Mouse (Mus musculus): ENCODE results near the gene Trmt13. TPM values are rescaled to one million over a fixed set of nuclear protein-coding genes. Genes with fewer than 3 reads are reported as not detected.

The Trmt13 gene
- total and polyA plus RNA-seq, 2 experiments = 3.0 to 6.4 TPM

DNA sequence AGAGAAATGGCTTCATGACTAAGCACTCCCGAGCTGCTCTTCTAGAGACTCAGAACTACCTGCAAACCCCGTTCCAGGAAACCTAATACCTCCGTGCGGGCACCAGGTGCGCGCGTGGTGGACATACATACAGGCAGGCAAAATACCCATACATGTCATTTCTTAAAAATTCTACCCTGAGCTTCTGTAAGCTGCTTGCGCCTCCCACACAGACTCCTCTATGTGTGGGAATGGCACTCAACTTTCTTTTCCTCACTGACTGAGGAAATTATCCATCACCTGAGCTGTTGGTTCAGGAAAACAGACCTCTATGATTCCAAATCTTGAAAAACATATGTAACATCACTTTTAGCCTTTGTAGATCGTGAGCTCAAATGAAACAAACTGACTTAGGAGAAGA, 36.3 kb upstream of the Trmt13 start:
- 96% methylated on average over 9 of the region's 9 CpGs for WGBS
- H3K79me2 ChIP-seq (ENCODE audit: control insufficient read depth, insufficient read depth, low read length) = peaks cover 19% of the 10 kb centered on the region
- TF ChIP-seq CTCF (IDR thresholded peaks at IDR 0.05; ENCODE audit: low read depth, low read length) (no peak), POLR2A (IDR thresholded peaks at IDR 0.05; ENCODE audit: extremely low read depth, insufficient read depth, low read length) (no peak)

GRCm38 (mm10) chr3:116648805-116649204, 34.4 kb upstream of the Trmt13 start:
- DNase-seq (ENCODE audit: extremely low read depth, low read depth, low spot score) = no peak
- Histone ChIP-seq H3K4me1 (ENCODE audit: control insufficient read depth, insufficient read depth, low read length) (no peaks in the 10 kb centered on the region; the same call in 1 of the 2 replicates), H3K9ac (ENCODE audit: low read depth, low read length) (no peak overlapping the region), H3K27ac (replicated peaks; ENCODE audit: insufficient read depth, low read depth, low read length) (no peak overlapping the region), H3K36me3 (ENCODE audit: control insufficient read depth, insufficient read depth, low read length) (peaks cover 38% of the 10 kb centered on the region), H3K27me3 (ENCODE audit: control insufficient read depth, insufficient read depth, low read length) (no peaks in the 10 kb centered on the region), H3K4me3 (ENCODE audit: insufficient read depth, low read depth, low read length) (no peak overlapping the region), H3K79me2 (ENCODE audit: control insufficient read depth, insufficient read depth, low read length) (peaks cover 15% of the 10 kb centered on the region)
- TF ChIP-seq POLR2A (IDR thresholded peaks at IDR 0.05; ENCODE audit: extremely low read depth, insufficient read depth, low read length) = no peak
- TF ChIP-seq CTCF (IDR thresholded peaks at IDR 0.05; ENCODE audit: low read depth, low read length) = no peak
- WGBS = 87% methylated on average over 7 of the region's 7 CpGs

More for the DNA sequence above, 36.3 kb upstream of the Trmt13 start:
- H3K27me3 ChIP-seq (ENCODE audit: control insufficient read depth, insufficient read depth, low read length) = no peaks in the 10 kb centered on the region
- DNase-seq (ENCODE audit: extremely low read depth, low read depth, low spot score) = no peak
- no peaks in the 10 kb centered on the region; the same call in 1 of the 2 replicates for H3K4me1 ChIP-seq (ENCODE audit: control insufficient read depth, insufficient read depth, low read length)
- H3K4me3 ChIP-seq (ENCODE audit: insufficient read depth, low read depth, low read length) = no peak overlapping the region
- peaks cover 28% of the 10 kb centered on the region for H3K36me3 ChIP-seq (ENCODE audit: control insufficient read depth, insufficient read depth, low read length)
- no peak overlapping the region for H3K9ac ChIP-seq (ENCODE audit: low read depth, low read length)
- no peak overlapping the region for H3K27ac ChIP-seq (replicated peaks; ENCODE audit: insufficient read depth, low read depth, low read length)

- WGBS = 93% methylated on average over 1 of the region's 1 CpGs
Observed at GRCm38 (mm10) chr3:116646387-116646786, 32.0 kb upstream of the Trmt13 start.

DNA sequence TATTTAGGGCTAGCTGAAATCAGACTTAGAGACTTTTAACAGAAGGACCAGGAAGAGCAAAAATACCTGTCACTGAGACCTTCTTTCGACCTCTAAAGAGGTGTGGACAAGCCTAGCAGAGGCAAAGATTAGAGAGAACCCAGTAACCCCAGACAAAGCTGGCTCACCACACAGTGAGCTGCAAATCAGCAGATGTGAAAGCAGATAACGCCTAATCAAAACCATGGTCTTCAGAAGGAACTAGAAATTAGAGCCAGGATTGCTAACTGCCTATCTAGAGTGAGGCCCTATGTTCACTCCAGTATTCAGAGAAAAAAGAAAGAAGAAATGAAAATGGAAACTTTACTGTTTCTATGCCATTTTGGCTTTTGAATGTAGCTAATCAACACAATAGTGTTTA, 28.0 kb upstream of the Trmt13 start:
- no peak overlapping the region for H3K9ac ChIP-seq (ENCODE audit: low read depth, low read length)
- no peaks in the 10 kb centered on the region for H3K79me2 ChIP-seq (ENCODE audit: control insufficient read depth, insufficient read depth, low read length)
- no peak overlapping the region for H3K27ac ChIP-seq (replicated peaks; ENCODE audit: insufficient read depth, low read depth, low read length)
- TF ChIP-seq CTCF (IDR thresholded peaks at IDR 0.05; ENCODE audit: low read depth, low read length) = no peak
- no peak for TF ChIP-seq POLR2A (IDR thresholded peaks at IDR 0.05; ENCODE audit: extremely low read depth, insufficient read depth, low read length)
- 90% methylated on average over 2 of the region's 2 CpGs for WGBS
- no peaks in the 10 kb centered on the region for H3K27me3 ChIP-seq (ENCODE audit: control insufficient read depth, insufficient read depth, low read length)
- H3K36me3 ChIP-seq (ENCODE audit: control insufficient read depth, insufficient read depth, low read length) = peaks cover 68% of the 10 kb centered on the region
- no peak for DNase-seq (ENCODE audit: extremely low read depth, low read depth, low spot score)
- H3K4me3 ChIP-seq (ENCODE audit: insufficient read depth, low read depth, low read length) = no peak overlapping the region
- H3K4me1 ChIP-seq (ENCODE audit: control insufficient read depth, insufficient read depth, low read length) = no peaks in the 10 kb centered on the region

More at GRCm38 (mm10) chr3:116646387-116646786, 32.0 kb upstream of the Trmt13 start:
- H3K9ac ChIP-seq (ENCODE audit: low read depth, low read length) = no peak overlapping the region
- peaks cover 3% of the 10 kb centered on the region; the same call in 1 of the 2 replicates for H3K79me2 ChIP-seq (ENCODE audit: control insufficient read depth, insufficient read depth, low read length)
- H3K27me3 ChIP-seq (ENCODE audit: control insufficient read depth, insufficient read depth, low read length) = no peaks in the 10 kb centered on the region
- no peak overlapping the region for H3K27ac ChIP-seq (replicated peaks; ENCODE audit: insufficient read depth, low read depth, low read length)
- no peak for TF ChIP-seq POLR2A (IDR thresholded peaks at IDR 0.05; ENCODE audit: extremely low read depth, insufficient read depth, low read length)
- no peak for TF ChIP-seq CTCF (IDR thresholded peaks at IDR 0.05; ENCODE audit: low read depth, low read length)
- peaks cover 54% of the 10 kb centered on the region for H3K36me3 ChIP-seq (ENCODE audit: control insufficient read depth, insufficient read depth, low read length)
- no peak for DNase-seq (ENCODE audit: extremely low read depth, low read depth, low spot score)
- H3K4me1 ChIP-seq (ENCODE audit: control insufficient read depth, insufficient read depth, low read length) = no peaks in the 10 kb centered on the region
- H3K4me3 ChIP-seq (ENCODE audit: insufficient read depth, low read depth, low read length) = no peak overlapping the region

DNA sequence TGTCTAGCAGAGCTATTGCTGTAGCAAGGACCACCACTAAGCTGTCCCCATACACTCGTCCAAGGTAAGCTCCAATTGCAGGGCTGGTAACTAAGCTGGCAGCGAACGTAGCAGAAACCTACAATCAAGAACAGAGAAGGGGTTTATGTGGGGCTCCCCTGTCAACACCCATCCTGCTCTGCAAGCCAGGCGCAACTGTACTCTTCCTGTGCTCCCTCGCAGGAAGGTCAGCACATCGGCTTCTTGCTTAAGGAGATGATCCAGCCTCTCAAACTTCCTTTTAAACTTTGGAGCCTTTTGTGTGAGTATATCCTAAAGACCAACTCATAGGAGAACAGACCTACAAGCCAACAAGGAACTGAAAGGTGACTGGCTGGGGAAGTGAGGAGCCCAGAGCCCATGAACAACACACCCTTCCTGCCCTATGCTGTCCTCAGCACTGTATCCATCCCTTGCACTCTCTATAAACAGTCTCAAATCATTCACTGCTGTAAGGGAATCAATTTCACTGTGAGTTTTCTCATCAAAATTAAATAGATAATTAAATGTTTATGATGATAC, 27.5 kb upstream of the Trmt13 start:
- H3K9ac ChIP-seq (ENCODE audit: low read depth, low read length) = no peak overlapping the region
- TF ChIP-seq POLR2A (IDR thresholded peaks at IDR 0.05; ENCODE audit: extremely low read depth, insufficient read depth, low read length) = no peak
- no peaks in the 10 kb centered on the region for H3K27me3 ChIP-seq (ENCODE audit: control insufficient read depth, insufficient read depth, low read length)
- H3K4me3 ChIP-seq (ENCODE audit: insufficient read depth, low read depth, low read length) = no peak overlapping the region
- DNase-seq (ENCODE audit: extremely low read depth, low read depth, low spot score) = no peak
- WGBS = 79% methylated on average over 6 of the region's 6 CpGs
- H3K36me3 ChIP-seq (ENCODE audit: control insufficient read depth, insufficient read depth, low read length) = peaks cover 68% of the 10 kb centered on the region
- no peaks in the 10 kb centered on the region for H3K79me2 ChIP-seq (ENCODE audit: control insufficient read depth, insufficient read depth, low read length)
- H3K27ac ChIP-seq (replicated peaks; ENCODE audit: insufficient read depth, low read depth, low read length) = no peak overlapping the region; the same call in 1 of the 2 replicates
- H3K4me1 ChIP-seq (ENCODE audit: control insufficient read depth, insufficient read depth, low read length) = no peaks in the 10 kb centered on the region

DNA sequence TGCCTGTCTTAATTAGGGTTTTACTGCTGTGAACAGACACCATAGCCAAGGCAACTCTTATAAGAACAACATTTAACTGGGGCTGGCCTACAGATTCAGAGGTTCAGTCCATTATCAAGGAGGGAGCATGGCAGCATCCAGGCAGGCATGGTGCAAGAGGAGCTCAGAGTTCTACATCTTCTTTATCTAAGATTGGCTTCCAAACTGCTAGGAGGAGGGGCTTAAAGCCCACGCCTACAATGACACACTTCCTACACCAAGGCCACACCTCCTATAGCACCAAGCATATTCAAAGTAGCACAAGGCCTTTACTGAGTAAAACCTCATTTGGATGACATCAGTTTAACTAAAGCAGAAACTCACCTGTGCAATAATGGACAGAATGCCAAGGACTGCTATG, 25.6 kb upstream of the Trmt13 start:
- H3K27me3 ChIP-seq (ENCODE audit: control insufficient read depth, insufficient read depth, low read length) = no peaks in the 10 kb centered on the region
- H3K79me2 ChIP-seq (ENCODE audit: control insufficient read depth, insufficient read depth, low read length) = no peaks in the 10 kb centered on the region
- no peaks in the 10 kb centered on the region for H3K4me1 ChIP-seq (ENCODE audit: control insufficient read depth, insufficient read depth, low read length)
- no peak overlapping the region for H3K9ac ChIP-seq (ENCODE audit: low read depth, low read length)
- DNase-seq (ENCODE audit: extremely low read depth, low read depth, low spot score) = no peak
- no peak overlapping the region for H3K4me3 ChIP-seq (ENCODE audit: insufficient read depth, low read depth, low read length)
- 79% methylated on average over 1 of the region's 1 CpGs for WGBS
- TF ChIP-seq POLR2A (IDR thresholded peaks at IDR 0.05; ENCODE audit: extremely low read depth, insufficient read depth, low read length) (no peak), CTCF (IDR thresholded peaks at IDR 0.05; ENCODE audit: low read depth, low read length) (no peak)
- H3K27ac ChIP-seq (replicated peaks; ENCODE audit: insufficient read depth, low read depth, low read length) = no peak overlapping the region
- peaks cover 62% of the 10 kb centered on the region for H3K36me3 ChIP-seq (ENCODE audit: control insufficient read depth, insufficient read depth, low read length)
